Mouse (Mus musculus): Measurements from ENCODE around the gene Sept5. TPM values are rescaled to one million over a fixed set of nuclear protein-coding genes. Genes with fewer than 3 reads are reported as not detected.

Sept5 gene
- polyA plus RNA-seq, 1 experiment from 2014 or later = 26.8 TPM

DNA sequence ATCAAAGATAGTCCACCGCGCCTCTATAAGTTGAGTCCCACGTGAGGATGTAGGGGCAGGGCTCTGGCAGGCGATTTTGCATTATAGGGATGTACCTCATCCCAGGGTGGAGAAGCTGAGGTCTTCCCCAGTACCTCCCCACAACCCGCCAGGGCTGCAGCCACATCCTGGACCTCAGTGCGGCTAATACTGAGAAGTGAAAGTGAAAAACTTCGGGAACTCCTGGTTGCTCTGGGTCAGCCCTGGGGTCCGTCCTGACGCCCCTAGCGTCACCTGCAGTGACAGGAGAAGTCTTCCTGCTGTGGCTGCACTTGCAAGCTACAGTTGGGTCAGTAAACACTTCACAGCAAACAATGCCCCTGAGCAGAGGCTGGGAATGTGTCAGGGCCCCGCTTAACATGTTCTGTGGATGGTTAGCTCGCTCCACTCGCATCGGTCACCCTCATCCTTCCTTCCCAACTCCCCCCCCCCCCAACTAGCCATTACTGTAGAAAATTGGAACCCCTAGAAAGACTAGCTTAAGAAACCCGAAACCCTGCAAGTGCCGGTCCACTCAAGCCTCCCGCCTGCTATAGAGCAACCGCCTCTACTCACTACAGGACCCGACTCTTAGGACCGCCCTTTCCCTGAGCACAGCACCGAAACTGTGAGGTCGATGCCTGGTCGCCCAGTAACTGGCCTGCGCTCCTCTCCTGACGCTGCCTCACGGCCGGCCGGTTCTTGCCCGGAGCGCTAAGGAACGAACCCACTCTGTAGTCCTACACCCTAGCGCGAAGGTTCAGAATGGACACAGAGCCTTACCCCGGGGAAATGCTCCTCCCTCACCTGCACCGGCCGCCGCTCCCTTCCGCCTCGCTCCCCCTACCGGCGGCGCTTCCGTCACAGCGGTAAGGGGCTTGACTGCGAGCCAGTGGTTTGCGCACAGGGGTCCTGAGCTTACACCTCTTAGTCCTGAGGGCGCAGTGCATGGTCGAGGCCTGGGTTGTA, 39.7 kb downstream of the Sept5 start, which contains the start of gene Tbx1:
Gene Tbx1, minus strand, starts transcription at position 868 of the 987 bp plus-strand sequence.
- no peak within 1 kb of the TSS for H3K27ac ChIP-seq (ENCODE audit: low read length)
- ATAC-seq (ENCODE audit: insufficient read depth, low FRiP score) = 0 out of 2 replicates have a peak, but pooled peaks have one; percentile 22
- no peaks in the 10 kb centered on the region for H3K9me3 ChIP-seq (replicated peaks; ENCODE audit: control insufficient read depth, low read length)
- H3K36me3 ChIP-seq (ENCODE audit: control insufficient read depth, insufficient read depth, low read length) = no peaks in the 10 kb centered on the region
- H3K9ac ChIP-seq (ENCODE audit: low read length) = peak within 1 kb of the TSS; percentile 58
- peak within 1 kb of the TSS; percentile 48 for H3K4me3 ChIP-seq (replicated peaks; ENCODE audit: low read length)
- H3K4me2 ChIP-seq (ENCODE audit: low read depth, low read length) = peak within 1 kb of the TSS; percentile 56
- H3K4me1 ChIP-seq (ENCODE audit: control insufficient read depth, insufficient read depth, low read length) = peaks cover 37% of the 10 kb centered on the region
- 7% methylated on average over 48 of the region's 48 CpGs for WGBS
- peaks cover 73% of the 10 kb centered on the region for H3K27me3 ChIP-seq (ENCODE audit: control insufficient read depth, insufficient read depth, low read length)

DNA sequence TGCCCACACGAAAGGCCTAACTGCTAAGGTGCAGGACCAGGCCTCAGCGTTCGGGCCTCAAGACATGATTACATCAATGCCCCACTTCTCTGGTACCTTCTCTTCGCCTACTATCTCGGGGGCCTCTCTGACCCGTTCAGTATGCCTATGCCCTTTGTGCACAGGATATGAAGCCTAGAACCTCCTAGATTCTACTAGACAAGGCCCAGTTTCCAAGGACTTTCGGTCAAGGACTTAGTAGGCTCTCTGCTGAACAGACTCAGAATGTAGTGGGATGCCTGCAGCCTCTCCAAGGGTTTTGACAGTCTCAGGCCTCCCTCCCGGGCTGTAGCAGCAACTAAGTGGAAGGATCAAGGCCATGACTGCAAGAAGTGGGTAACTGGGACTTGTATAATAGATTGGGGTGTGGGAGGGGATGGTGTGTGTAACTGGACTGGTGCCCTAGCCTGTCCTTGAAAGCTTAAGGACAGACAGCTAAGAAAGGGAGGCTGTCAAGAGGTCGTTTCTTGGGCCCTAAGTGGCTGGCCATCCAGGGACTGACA, 40.6 kb downstream of the Sept5 start:
- H3K36me3 ChIP-seq (ENCODE audit: control insufficient read depth, insufficient read depth, low read length) = no peaks in the 10 kb centered on the region
- 54% methylated on average over 9 of the region's 9 CpGs for WGBS
- H3K4me2 ChIP-seq (ENCODE audit: low read depth, low read length) = no peak overlapping the region
- H3K27me3 ChIP-seq (ENCODE audit: control insufficient read depth, insufficient read depth, low read length) = peaks cover 83% of the 10 kb centered on the region
- no peak for ATAC-seq (ENCODE audit: insufficient read depth, low FRiP score)
- H3K4me1 ChIP-seq (ENCODE audit: control insufficient read depth, insufficient read depth, low read length) = peaks cover 37% of the 10 kb centered on the region
- no peaks in the 10 kb centered on the region for H3K9me3 ChIP-seq (replicated peaks; ENCODE audit: control insufficient read depth, low read length)
- no peak overlapping the region for H3K4me3 ChIP-seq (replicated peaks; ENCODE audit: low read length)
- H3K9ac ChIP-seq (ENCODE audit: low read length) = no peak overlapping the region
- H3K27ac ChIP-seq (ENCODE audit: low read length) = no peak overlapping the region

DNA sequence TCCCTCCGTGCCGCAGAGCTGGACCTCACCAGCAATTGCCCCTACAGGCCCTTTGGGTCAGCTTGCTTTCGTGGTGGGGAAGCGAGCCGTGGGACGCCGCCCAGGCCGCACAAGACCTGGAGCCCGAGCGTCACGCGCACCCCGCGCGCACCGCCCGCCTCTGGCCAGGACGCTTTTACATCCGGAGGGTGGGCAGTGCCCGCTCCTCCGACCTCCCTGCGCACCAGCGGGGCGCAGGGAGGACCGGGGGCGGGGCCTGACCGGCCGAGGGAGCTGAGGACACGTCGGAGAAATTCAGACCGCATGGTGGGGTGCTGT, 41.1 kb downstream of the Sept5 start:
- peaks cover 37% of the 10 kb centered on the region for H3K4me1 ChIP-seq (ENCODE audit: control insufficient read depth, insufficient read depth, low read length)
- H3K9ac ChIP-seq (ENCODE audit: low read length) = no peak overlapping the region
- no peak overlapping the region for H3K4me2 ChIP-seq (ENCODE audit: low read depth, low read length)
- H3K9me3 ChIP-seq (replicated peaks; ENCODE audit: control insufficient read depth, low read length) = no peaks in the 10 kb centered on the region
- no peak overlapping the region for H3K4me3 ChIP-seq (replicated peaks; ENCODE audit: low read length)
- H3K36me3 ChIP-seq (ENCODE audit: control insufficient read depth, insufficient read depth, low read length) = no peaks in the 10 kb centered on the region
- no peak overlapping the region for H3K27ac ChIP-seq (ENCODE audit: low read length)
- WGBS = 20% methylated on average over 31 of the region's 31 CpGs
- H3K27me3 ChIP-seq (ENCODE audit: control insufficient read depth, insufficient read depth, low read length) = peaks cover 87% of the 10 kb centered on the region
- no peak for ATAC-seq (ENCODE audit: insufficient read depth, low FRiP score)

DNA sequence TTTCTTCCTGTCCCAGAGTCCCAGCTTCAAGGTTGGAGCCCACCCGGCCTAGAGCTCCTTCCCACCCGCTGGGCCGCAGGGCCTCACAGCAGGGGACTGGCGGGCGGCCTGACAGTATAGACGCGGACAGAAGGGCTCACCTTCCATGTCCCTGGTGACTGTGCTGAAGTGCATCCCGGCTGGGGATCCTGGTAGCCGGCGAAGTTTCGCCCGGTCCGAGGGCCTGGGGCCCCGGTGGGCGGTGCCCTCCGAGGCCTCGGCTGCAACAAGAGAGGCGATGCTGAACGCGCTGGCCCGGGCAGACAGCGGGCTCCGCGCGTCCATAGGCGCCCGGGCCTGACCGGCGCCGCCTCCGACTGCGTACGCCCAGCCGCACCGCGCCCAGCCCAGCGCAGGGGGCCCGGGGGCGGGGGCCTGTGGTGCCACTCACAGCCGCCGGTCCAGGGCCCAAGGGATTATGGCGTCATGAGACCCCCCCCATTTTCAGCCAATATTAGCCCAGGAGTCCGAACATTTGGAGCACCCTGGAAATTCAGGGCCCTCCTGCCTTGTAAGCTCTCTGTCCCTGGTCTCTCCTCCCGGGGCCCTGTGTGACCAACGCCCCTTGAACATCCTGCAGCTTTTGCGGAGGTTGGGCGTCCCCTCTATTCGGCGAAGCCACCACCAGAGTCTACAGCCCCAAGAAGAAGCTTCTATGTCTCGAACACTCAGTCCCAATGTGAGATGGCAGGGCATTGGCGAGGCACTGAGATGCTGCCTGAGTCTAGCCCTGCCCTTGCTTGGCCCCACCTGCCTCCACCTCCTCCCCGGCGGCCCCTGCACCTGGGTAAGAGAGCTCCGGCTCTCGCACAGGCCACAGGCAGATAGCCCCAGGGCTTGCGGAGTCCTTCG, 41.7 kb downstream of the Sept5 start:
- ATAC-seq (ENCODE audit: insufficient read depth, low FRiP score) = no peak
- 7% methylated on average over 57 of the region's 57 CpGs for WGBS

DNA sequence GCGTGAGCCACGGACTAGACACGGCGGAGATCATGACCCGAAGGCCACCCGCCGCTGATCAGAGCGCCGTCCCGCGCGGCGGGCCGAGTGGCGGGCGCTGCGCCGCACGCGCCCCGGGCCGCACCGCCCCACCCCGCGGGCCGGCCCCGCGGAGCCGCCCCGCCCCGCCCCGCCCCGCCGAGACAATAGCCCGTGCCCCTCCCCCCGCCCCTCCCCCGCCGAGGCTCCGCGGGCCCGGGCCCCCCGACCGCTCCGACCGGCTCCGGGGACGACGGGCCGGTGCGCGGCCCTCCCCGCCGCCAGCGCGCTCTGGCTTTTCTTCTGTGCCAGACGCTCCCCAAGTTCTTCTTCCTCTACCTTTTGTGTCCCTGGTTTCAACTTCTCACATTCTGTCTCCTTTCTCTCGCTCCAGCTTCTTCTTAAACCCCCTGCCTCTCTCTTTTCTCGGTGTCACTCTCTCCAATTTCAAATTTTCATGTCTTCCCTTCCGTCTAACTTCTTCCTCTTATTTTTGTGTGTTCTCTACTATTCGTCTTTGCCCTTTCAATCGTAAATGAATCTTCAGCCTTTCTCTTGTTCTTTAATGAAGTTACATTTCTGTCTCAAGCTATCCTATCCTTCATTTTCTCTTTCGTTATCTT, 42.7 kb downstream of the Sept5 start:
- Histone ChIP-seq H3K4me3 (replicated peaks; ENCODE audit: low read length) (peak overlapping the region; percentile 49), H3K9me3 (replicated peaks; ENCODE audit: control insufficient read depth, low read length) (no peaks in the 10 kb centered on the region), H3K36me3 (ENCODE audit: control insufficient read depth, insufficient read depth, low read length) (no peaks in the 10 kb centered on the region), H3K27ac (ENCODE audit: low read length) (no peak overlapping the region), H3K27me3 (ENCODE audit: control insufficient read depth, insufficient read depth, low read length) (peaks cover 97% of the 10 kb centered on the region), H3K4me2 (ENCODE audit: low read depth, low read length) (peak overlapping the region; percentile 80), H3K4me1 (ENCODE audit: control insufficient read depth, insufficient read depth, low read length) (peaks cover 37% of the 10 kb centered on the region), H3K9ac (ENCODE audit: low read length) (peak overlapping the region; percentile 66)
- WGBS = 3% methylated on average over 41 of the region's 62 CpGs
- ATAC-seq (ENCODE audit: insufficient read depth, low FRiP score) = no peak

More for the DNA sequence above, 41.7 kb downstream of the Sept5 start:
- Histone ChIP-seq H3K36me3 (ENCODE audit: control insufficient read depth, insufficient read depth, low read length) (no peaks in the 10 kb centered on the region), H3K9me3 (replicated peaks; ENCODE audit: control insufficient read depth, low read length) (no peaks in the 10 kb centered on the region), H3K27me3 (ENCODE audit: control insufficient read depth, insufficient read depth, low read length) (peaks cover 90% of the 10 kb centered on the region), H3K4me3 (replicated peaks; ENCODE audit: low read length) (peak overlapping the region; percentile 27), H3K27ac (ENCODE audit: low read length) (no peak overlapping the region), H3K9ac (ENCODE audit: low read length) (no peak overlapping the region), H3K4me1 (ENCODE audit: control insufficient read depth, insufficient read depth, low read length) (peaks cover 37% of the 10 kb centered on the region), H3K4me2 (ENCODE audit: low read depth, low read length) (peak overlapping the region; percentile 39; the same call in 1 of the 2 replicates)

DNA sequence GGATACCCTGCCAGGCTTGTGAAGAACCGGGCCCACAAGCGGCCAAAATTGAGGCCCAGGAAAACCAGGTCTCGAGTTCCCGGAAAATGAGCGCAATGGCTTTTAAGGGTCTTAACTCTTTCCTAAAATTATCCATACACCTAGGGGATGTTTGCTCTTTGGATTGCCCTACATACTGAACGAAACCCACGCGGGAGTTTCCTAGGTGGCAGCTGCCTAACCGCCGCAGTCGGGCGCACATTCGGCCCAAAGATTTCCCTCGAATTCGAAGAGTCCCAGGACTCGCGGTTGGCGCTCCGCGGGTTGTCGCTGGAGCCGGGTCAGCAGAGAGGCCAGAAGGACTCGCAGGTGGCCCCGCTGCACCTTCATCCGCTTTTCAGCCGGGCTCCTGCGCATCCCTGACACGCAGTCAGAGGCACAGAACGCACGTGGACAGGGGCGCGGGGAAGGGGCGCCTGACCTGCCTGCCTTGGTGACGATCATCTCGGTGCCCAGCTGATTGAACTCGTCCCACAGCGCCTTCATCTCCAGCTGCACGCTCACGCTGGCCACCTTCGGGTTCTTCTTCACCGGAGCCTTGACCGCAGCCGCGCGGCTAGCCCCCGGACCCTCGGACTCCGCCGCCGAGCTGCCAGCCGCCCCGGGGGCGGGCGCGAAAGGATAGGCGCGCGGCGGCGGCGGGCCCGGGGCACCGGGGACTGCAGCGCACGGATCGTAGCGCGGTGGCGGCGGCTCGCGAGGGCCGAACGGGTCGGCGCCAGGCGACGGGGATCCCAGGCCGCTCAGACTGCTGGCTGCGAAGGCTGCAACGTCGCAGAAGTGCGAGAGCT, 43.5 kb downstream of the Sept5 start:
- Histone ChIP-seq H3K4me1 (ENCODE audit: control insufficient read depth, insufficient read depth, low read length) (peaks cover 38% of the 10 kb centered on the region), H3K36me3 (ENCODE audit: control insufficient read depth, insufficient read depth, low read length) (no peaks in the 10 kb centered on the region), H3K9me3 (replicated peaks; ENCODE audit: control insufficient read depth, low read length) (no peaks in the 10 kb centered on the region), H3K27me3 (ENCODE audit: control insufficient read depth, insufficient read depth, low read length) (peaks cover 97% of the 10 kb centered on the region), H3K4me3 (replicated peaks; ENCODE audit: low read length) (peak overlapping the region; percentile 49), H3K27ac (ENCODE audit: low read length) (no peak overlapping the region), H3K4me2 (ENCODE audit: low read depth, low read length) (peak overlapping the region; percentile 80), H3K9ac (ENCODE audit: low read length) (peak overlapping the region; percentile 66)
- 7% methylated on average over 83 of the region's 83 CpGs for WGBS
- no peak for ATAC-seq (ENCODE audit: insufficient read depth, low FRiP score)

DNA sequence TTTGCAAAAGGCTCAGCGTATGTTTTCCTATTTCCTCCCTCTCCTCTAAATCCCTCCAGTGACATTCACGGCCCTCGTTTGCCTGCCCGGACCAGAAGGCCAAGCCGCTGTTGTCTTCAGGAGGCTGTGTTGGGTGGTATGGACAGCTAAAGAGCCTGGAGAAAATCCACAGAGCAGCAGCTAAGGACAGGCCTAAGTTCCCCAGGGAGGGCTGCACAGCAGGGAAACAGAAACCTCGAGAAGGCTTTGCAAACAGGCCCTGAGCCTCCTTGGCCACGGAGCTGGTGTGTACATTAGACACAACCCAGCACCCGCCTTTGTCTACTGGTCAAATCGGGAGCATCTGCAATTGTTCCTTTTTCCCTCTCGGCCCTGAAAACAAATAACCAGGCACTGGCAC, 44.1 kb downstream of the Sept5 start:
- H3K4me3 ChIP-seq (replicated peaks; ENCODE audit: low read length) = peak overlapping the region; percentile 49

More for the DNA sequence above, 44.1 kb downstream of the Sept5 start:
- Histone ChIP-seq H3K27me3 (ENCODE audit: control insufficient read depth, insufficient read depth, low read length) (peaks cover 97% of the 10 kb centered on the region), H3K9me3 (replicated peaks; ENCODE audit: control insufficient read depth, low read length) (no peaks in the 10 kb centered on the region), H3K4me2 (ENCODE audit: low read depth, low read length) (peak overlapping the region; percentile 80), H3K9ac (ENCODE audit: low read length) (no peak overlapping the region), H3K4me1 (ENCODE audit: control insufficient read depth, insufficient read depth, low read length) (peaks cover 34% of the 10 kb centered on the region), H3K27ac (ENCODE audit: low read length) (no peak overlapping the region), H3K36me3 (ENCODE audit: control insufficient read depth, insufficient read depth, low read length) (no peaks in the 10 kb centered on the region)
- WGBS = 38% methylated on average over 10 of the region's 10 CpGs
- no peak for ATAC-seq (ENCODE audit: insufficient read depth, low FRiP score)

Measured in stomach, embryonic 16.5 days (tissue).